Mouse (Mus musculus) thymus, adult 18-20 months (tissue): ENCODE measurements around the gene Hist1h4j.
"Not testable (repeated sequence)": the region's sequence is repeated elsewhere in the genome, so short reads cannot be mapped to it uniquely, and the experiment has no call there.

Experiments used
- DNase-seq, 2 experiments: peaks; one replicate each; pipeline ENCODE4 v3.0.0; 2022; ENCODE audit warnings: mixed read lengths in 2 of 2

Hist1h4j gene

GRCm38 (mm10) chr13:21734906-21735767, at the start of gene Hist1h4j:
Gene Hist1h4j (plus strand): TSS chr13:21735064.
- peak; percentile 66 to 76 for DNase-seq

GRCm38 (mm10) chr13:21697811-21698210, 37.1 kb upstream of the Hist1h4j start, which contains the start of gene Olfr1359:
Gene Olfr1359 (plus strand): TSS chr13:21698111.
- no peak for DNase-seq

- no peak for DNase-seq
Measured at GRCm38 (mm10) chr13:21706669-21707068, 28.2 kb upstream of the Hist1h4j start.

- peak; percentile 73 to 78 for DNase-seq
Measured at GRCm38 (mm10) chr13:21710031-21710711, 24.7 kb upstream of the Hist1h4j start.

GRCm38 (mm10) chr13:21710821-21711525, 23.9 kb upstream of the Hist1h4j start:
- DNase-seq = peak; percentile 51 to 75

GRCm38 (mm10) chr13:21711698-21712097, 23.2 kb upstream of the Hist1h4j start:
- DNase-seq = no peak

GRCm38 (mm10) chr13:21714725-21715124, 20.1 kb upstream of the Hist1h4j start:
- DNase-seq = peak in 1 of 2 experiments; percentile 54

- DNase-seq = no peak
Measured at GRCm38 (mm10) chr13:21715131-21715863, 19.6 kb upstream of the Hist1h4j start.

- peak; percentile 62 to 85 for DNase-seq
Measured at GRCm38 (mm10) chr13:21715864-21716539, 18.9 kb upstream of the Hist1h4j start, which contains the start of the genes Hist1h2bl and Hist1h2ai. Gene Hist1h2bl (minus strand): TSS chr13:21716143. Gene Hist1h2ai (plus strand): TSS chr13:21716422.

- not testable (repeated sequence) for DNase-seq
Measured at GRCm38 (mm10) chr13:21716540-21717391, 18.1 kb upstream of the Hist1h4j start.

- peak; percentile 72 to 86 for DNase-seq
Measured at GRCm38 (mm10) chr13:21717397-21718357, 17.2 kb upstream of the Hist1h4j start, which contains the start of gene Hist1h3h. Gene Hist1h3h (plus strand): TSS chr13:21717659.

- DNase-seq = no peak
Measured at GRCm38 (mm10) chr13:21718381-21719080, 16.3 kb upstream of the Hist1h4j start.

- not testable (repeated sequence) for DNase-seq
Measured at GRCm38 (mm10) chr13:21721107-21721756, 13.6 kb upstream of the Hist1h4j start.

GRCm38 (mm10) chr13:21721757-21722372, 13.0 kb upstream of the Hist1h4j start, which contains the start of gene Hist1h2bm:
Gene Hist1h2bm (plus strand): TSS chr13:21722044.
- DNase-seq = peak; percentile 55 to 71

- DNase-seq = no peak
Measured at GRCm38 (mm10) chr13:21722373-21722925, 12.4 kb upstream of the Hist1h4j start.

GRCm38 (mm10) chr13:21722993-21723836, 11.6 kb upstream of the Hist1h4j start:
- DNase-seq = no peak
